Mouse (Mus musculus): ENCODE measurements around the gene Palm2. TPM values are rescaled to one million over a fixed set of nuclear protein-coding genes. Genes with fewer than 3 reads are reported as not detected.

Palm2 gene
- total RNA-seq, 2 experiments from 2014 or later = 11.0 to 11.8 TPM

DNA sequence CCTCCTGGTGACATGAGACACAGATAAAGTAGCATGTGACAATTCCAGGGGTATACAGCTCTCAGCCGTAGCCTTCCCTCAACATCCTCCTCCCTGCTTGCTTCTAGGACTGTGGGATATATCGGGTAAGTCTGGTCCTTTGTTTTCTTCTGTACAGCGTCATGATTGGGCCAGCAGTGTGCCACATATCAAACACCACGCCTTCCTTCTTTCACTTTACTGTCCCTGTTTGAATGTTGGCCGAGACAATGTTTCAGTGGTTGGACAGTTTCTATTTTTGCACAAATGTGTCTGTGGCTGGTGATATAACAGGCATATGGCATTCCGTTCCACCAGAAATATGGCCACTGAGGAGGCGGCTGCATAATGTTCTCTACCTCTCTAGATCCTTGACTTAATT lies 188.8 kb downstream of the Palm2 start:
- peak; percentile 47 to 67 for DNase-seq

DNA sequence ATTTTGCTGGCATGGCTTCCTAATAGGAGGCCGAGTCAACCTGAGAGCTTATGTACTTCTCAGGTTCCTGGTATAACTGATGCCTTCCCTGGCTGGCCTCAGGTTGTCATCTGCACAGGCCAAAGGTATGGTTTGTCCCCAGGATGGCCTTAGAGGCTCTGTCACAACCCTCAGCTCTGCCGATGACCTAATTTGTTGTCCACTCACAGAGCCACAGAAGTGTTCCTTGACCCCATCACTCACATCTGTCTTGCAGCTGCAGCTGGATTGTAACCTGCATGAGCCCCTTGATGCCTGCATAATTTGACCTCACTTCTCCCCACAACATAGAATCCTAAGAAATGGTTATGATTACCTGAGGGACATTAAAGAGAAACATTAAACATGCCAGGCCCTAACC lies 190.8 kb downstream of the Palm2 start:
- DNase-seq = no peak

DNA sequence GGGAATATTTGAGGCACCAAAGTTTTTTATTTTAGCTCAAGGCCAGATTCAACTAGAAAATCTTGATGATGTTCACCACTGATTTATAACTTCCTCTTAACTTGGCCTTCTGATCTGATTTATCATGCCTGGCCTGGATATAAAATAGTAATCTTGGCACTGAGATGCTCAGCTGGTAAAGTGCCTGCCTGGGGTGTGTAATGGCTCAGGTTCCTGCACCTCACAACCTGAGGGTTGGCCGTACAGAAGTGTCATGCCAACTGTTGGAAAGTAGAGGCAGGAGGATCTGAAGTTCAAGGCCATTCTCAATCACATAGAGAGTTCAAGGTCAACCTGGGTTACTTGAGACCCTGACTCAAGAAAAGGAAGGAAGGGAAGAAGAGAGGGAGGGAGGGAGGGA lies 191.3 kb downstream of the Palm2 start:
- no peak for DNase-seq

DNA sequence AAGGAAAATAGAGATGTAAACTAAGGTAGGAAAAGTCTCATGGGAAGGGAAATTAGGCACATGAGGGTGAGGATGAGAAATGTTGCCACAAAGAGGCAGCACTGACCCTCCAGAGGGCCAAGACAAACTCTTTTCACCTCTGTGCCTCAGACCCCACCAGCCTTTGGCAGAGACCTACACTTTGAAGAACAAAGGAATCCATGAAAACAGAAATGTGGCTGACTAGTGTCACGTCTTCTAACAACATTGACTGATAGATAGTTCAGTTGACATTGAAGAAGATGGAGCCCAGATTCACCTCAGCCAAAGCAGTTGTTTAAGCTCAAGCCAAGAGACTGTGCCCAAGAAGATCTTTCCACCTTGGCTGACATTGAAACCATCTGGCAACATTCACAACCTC lies 191.7 kb downstream of the Palm2 start:
- DNase-seq = no peak

DNA sequence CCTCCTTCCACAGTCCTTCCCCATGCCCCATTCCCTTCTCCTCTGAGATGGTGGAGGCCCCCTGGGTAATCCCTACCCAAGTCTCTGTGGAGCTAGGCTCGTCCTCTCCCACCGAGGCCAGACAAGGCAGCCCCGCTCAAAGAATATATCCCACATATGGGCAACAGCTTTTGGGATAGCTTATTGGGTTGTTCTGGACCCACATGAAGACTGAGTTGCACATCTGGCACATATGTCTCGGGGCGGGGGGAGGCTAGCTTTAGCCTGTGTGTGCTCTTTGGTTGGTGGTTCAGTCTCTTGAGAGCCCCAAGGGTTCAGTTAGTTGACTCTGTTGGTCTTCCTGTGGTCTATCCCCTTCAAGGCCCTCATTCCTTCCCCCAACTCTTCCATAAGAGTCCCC lies 192.9 kb downstream of the Palm2 start:
- no peak for DNase-seq

DNA sequence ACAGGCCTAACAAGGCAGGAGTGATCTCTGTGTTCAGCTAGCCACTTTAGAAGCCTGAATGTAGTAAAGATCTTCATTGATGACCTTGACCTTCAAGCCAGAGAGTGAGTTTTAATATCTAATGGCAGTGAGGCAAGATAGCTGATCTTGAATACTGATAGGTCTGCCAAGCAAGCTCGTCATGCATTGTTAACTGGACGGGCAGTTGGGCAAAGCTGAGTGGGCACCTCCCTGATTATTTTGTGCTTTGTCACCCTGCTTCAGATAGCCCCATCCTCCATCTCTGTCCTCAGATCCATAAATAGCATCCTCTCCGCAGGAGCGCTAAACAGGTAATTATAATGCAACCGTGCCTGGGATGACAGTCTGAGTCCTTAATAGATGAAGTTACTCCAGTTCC lies 198.3 kb downstream of the Palm2 start:
- DNase-seq = peak in 1 of 2 experiments; percentile 17

DNA sequence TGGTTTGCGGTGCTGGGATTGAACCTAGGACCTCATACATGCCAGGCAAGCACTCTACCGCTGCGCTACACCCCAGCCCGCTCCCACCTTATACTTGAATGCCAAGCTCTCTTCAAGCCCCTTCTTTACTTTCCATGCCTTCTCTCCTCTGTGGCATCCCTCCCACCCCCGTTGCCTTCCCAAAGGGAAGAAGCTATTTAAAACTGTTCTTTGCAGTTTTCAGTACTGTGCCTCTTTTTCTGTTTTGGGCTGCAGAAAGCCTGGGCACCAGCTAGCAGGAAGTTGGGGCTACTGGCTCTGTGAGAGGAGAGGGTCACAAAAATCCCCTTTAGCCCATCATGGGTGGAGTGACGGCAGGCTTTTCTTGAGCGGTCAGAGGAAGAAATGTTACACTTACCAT lies 199.0 kb downstream of the Palm2 start:
- DNase-seq = no peak

DNA sequence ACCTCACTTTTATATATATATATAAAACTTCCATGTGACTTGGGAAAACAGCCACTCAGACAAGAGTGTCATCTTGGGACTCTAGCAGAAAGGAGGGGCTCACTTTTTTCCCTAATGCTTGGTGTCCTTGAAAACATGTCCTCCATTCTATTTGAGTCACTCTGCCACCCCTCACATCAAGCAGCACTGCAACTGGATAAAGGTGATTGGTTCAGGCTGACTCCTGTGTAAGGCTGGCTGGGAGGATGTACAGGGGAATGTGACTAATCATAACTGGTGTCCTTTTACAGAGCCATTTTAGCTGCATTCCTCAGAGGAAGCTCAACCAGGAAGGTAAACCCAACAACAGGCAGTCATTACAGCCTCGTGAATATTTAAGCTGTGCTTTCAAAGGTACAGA lies 200.9 kb downstream of the Palm2 start:
- DNase-seq = no peak

DNA sequence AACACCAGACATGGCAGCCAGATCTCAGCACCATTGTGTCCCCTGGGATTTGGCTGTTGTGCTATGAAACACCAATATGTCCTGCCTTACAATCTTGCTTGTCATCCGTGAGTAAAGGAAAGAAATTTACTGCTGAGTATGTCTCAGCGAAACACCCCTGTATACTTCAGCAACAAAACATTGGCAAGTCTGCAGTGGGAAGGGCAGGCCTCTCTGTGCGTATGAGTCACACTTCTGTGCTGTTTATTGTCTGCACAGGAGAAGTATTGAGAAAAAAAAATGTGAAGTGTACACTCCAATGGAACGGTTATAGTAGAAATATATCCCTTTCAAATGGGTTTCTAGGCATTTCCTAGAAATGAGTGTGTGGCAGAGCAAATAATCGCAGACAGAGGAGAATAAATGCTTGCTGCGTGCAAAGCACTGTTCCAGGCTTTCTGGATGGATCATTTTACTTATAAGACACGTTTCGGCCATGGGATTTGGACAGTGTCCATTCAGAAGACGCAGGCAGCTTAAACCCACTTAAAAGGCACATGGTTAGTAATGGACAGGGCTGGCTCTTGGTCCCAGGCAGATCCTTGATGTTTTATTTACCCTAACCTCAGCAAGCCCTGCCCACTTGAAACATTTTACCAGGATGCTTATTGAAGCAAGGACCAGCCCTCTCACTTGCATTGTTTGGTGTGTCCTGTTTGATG lies 202.9 kb downstream of the Palm2 start:
- DNase-seq = no peak

DNA sequence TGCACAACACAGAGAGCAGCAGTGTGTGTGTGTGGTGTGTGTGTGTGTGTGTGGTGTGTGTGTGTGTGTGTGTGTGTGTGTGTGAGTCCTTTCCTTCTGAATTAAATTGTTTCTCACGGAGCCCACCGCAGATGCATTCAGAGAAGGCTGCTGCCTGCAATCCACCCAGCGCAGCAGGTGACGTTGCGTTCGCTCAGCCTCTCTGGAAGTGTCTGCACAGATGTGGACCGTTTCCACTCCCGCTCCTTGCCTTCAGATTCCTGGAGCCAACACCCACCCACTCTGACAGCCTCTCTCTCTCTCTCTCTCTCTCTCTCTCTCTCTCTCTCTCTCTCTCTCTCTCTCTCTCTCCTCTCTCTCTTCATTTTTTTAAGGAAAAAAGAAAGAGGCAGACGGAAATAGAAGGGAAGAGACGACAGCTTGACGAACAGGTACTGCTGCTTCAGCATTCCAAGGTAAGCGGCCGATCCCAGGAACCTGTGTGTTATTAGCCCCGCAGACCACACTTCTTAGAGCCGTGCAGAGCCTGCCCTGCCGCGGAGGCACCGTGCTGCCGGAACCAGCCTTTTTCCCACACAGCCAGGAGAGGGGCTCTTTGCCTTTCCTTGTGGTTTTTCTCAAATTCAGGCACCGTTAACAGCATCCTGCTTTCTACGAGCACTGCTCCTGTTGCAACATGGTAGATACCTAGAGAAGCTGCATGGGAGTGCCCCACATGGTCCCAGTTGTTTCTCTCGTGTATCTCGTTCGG lies 203.8 kb downstream of the Palm2 start:
- no peak for DNase-seq

DNA sequence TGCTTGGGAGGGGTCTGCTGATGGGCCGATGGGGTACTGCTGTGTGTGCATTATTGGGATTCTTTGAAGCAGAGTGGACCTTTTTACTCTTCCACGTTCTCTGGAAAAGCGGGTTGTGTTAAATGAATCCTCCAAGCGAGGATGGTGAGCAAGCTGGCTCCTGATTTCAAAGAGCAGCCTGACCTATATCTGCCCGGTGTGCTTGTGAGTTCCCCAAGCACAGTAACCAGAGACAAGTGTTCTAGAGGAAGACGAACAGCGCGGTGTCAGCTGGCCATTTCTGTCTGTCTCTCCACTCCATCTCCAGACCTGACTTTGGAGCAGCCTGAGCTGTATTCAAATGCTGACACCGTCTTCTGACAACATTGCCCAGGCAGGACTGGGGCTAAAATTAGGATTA lies 204.9 kb downstream of the Palm2 start:
- no peak for DNase-seq

DNA sequence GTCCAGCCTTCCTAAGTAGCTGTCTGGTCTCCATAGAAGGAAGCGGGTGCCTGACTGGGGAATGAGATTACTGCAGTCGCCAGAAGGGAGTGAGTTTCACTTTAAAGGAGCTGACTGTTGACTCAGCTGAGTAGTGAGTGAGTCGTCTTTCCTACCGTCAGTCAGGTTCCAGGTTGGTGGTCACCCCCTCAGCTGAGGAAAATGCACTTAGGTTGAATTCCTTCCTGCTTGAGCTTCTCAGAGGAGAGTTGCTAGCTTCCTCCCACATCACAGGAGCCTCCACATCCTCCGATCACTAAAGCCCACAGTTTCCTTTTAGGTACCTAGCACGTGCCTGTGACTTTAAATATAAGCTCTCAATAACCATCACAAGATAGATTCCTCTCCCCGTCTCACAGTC lies 206.2 kb downstream of the Palm2 start:
- no peak for DNase-seq

DNA sequence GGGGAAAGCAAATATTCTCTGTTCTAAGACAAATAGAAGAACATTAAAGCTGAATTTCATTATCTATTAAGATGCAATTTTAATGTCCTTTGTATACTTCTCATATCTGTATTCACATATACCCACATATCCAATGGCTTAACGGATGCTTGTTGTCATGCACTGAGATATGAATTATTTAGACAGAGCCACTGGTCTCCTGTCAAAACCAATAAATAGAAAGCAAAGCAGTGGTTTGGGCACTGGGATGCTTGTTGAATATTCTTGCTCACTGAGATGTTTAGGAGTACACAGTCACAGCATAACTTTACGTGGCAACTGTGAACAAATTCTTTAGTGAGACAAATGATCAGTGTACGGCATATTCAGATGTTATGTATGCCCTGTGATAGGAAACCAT lies 206.9 kb downstream of the Palm2 start:
- DNase-seq = no peak

DNA sequence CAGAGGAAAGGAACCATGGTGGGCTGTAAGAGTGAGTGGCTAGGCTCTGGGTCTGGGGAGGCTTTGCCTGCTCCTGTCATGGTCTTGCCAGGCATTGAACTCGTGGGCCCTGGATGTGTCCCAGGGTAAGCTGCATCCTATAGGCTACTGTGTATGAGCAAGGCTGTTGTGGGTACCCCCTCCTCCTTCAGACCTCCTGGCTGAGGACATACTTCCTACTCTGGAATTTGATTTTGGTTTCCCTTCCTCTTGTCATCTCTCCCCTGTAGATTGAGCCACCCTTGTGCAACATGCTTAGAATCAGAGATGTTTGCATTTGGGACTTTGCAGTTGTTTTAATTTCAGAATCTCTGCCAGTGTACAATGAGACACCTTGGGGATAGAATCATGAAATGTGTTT lies 216.9 kb downstream of the Palm2 start:
- DNase-seq = no peak

DNA sequence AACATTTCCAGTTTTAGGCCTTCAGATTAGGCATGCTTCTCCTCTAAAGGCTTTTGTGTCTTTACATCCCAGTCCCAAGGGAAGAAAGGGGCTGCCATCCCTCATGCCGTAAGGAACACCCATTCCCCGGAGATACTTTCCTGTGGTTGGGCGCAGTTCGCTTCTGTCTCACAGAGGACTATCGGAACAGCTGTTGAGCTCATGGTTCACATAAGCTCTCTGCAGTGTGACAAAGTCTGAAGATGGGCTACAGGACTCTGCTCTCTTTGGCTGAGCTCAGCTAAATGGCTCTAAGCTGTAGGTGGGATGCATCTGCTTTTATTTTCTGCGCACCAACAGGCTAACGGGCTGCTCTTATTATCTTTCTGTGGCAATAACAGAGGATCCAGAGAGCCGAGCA lies 217.5 kb downstream of the Palm2 start:
- DNase-seq = peak in 1 of 2 experiments; percentile 25

DNA sequence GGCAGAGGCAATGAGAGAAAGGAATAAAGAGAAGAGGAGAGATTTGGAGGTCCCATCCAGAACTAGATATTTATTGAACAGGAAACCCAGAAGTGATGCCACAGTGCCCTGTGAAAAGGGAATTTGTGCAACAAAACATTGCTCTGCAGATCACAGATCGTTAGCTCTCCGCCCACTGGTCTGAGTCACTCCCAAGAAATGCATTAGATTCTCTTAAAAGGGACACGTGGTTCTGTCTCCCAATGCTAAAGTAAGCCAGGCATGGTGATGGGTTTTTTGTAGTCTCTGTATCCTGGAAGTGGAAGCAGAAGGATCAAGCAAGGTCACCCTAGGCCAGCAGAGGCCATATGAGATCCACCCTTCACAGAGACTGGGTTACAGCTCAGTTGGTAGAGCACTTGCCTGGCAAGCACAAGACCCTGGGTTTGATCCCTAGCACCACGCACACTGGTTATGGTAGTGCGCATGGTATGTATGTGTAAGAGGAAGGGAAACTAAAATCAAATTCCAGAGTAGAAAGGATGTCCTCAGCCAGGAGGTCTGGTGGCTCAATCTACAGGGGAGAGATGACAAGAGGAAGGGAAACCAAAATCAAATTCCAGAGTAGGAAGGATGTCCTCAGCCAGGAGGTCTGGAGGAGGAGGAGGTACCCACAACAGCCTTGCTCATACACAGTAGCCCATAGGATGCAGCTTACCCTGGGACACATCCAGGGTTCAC lies 218.3 kb downstream of the Palm2 start:
- no peak for DNase-seq

DNA sequence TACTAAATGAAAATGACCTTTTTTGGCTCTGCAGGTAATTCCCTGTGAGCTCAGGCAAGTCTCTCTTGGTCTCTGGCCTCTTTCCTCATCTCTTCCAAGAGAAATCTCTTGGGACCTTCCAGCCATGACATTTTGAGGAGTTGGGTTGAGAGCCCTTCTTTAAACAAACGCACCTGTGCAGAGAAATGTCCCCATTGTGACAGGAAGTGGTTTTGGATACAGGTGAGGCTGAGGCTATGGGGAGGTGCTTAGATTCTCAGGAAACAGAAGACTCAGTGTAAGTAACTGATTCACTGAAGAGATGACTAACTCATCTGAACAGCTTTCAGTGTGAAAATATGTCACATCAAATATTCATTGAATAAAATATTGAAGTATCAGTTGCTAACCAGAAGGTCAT lies 221.9 kb downstream of the Palm2 start:
- DNase-seq = no peak

DNA sequence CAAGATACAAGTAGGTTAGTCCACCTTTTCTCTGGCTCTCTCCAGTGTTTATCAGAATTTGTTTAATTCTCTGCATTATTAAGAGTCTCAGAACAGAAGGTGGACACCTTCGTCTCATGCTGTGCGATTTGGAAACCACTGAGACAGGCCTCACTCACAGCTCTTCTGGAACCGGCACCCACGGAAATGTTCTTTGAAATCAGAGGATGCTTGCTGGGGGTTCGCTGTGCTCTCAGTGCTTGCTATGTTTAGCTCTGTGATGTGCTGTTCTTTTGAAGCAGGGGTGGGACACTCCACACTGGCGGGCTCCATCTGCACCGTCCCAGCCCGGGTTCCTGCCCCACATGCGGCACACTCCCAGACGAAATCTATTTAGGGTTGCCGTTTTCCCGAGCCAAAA lies 222.3 kb downstream of the Palm2 start:
- DNase-seq = no peak

DNA sequence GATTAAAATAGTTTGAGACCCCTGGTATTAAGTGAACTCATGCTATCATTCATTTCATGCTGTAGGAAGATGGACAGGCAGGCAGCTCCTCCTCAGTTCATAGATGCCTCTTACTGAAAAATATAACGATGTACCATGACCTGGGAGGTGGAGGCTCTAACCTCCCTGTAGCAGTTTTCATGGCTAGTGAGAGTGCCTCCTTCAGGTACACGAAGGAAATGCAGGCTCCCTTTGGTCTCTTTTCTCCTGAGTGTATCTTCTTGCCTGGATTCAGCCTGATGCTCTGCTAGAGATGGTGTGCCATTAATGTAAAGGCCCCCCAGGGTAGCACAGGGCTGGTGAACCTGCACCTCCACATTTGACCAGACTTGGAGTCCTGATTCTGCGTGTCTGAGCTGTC lies 222.8 kb downstream of the Palm2 start:
- DNase-seq = no peak

DNA sequence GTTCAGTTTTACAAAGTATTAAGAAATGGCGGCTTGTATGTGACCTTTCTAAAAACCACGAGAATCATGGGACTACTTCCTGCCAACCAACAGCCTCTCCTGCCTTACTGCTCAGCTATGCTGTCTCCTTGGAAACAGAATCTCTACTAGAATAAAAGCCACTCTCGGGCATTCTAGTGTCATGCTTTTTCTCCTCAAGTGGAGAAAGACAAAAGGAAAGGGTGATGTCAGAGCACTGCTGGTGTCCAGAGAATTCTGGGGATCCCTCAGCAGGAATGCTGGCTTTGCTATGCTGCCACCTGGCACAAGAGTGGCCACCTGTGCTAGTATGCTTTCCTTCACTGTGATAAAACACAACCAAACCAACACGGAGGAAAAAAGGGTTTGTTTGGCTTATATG lies 226.4 kb downstream of the Palm2 start:
- DNase-seq = no peak

DNA sequence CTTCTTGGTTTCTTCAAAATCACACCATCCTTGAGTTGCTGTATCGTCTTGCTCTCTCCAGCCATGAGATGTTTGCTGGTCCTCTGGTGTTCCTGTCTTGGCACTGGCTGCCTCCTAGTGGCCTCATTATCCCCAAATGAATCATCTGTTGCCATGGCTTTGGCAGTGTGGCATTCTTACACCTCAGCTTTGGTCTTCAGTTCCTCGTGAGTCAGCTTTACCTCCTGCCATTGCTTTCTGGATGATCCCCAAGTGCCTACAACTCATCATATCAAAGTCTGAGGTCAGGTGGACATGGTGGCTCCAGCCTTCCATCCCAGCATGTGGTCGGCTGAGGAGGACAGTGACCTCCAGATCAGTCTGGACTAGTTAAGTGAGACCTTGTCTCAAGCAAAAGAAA lies 232.1 kb downstream of the Palm2 start:
- no peak for DNase-seq

DNA sequence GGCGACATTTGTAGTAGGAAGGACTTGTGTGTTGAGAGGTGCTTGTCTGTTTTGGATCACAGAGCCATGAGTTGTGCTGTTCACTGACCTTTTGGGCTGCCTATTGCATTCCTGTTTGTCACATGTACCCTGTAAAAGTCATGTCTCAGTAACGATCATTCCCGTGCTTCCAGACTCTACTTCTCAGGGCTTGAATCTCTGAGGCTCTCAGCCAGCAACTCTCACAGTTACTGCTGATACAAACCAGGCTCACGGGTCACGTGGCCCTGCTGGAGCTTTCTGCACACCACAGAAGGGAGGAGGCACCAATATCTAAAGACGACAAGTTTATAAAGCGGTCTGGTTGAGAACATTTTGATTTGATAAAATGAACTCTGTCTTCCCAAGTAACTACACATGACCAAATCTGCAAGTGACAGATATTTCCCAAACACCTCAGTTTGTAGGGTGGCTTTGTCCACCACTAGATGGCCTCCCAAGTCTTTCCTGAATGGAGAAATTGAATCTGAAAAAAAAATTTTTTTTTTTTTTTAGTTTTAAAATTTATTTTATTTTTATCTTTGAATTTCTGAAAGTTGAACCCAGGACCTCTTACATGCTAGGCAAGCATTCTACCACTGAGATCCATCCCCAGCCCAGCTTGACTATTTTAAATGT lies 236.9 kb downstream of the Palm2 start:
- DNase-seq = peak; percentile 84 to 89

DNA sequence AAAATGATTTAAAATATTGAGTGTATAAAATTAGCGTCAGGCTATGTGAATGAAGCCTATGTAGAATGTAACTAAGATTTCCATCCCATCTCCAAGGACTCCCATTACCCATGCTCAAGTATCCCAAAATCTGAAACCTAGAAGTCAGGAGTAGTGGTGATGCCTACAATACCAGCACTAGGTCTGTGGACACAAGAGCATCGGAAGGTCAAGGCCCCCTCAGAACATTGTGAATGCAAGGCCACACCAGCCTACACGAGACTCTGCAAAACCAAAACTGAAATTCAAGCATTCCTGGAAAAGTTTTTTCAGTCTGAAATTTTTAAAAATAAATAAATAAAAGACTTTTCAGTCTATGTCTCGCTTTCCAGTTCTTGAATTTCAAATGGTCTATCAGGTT lies 238.5 kb downstream of the Palm2 start:
- no peak for DNase-seq
